Mouse (Mus musculus) embryonic facial prominence, embryonic 10.5 days (tissue): ENCODE measurements at regions not wholly inside any gene's neighbourhood (a gene's known extent, or its start where the extent isn't known, plus 50 kb on each side); places are given as distances from the start of the nearest gene placed in this dataset.

Experiments
- DNase-seq: peaks from one replicate; pipeline ENCODE4 v3.0.0-alpha.2; 2017; ENCODE audit warnings: low spot score
- H3K27ac ChIP-seq: fragments of 300-500 bp; sonication (generic); replicated peaks from 2 replicates; pipeline ENCODE4 v1.5.1; 2016; ENCODE audit warnings: mild to moderate bottlenecking
- H3K27me3 ChIP-seq: fragments of 300-500 bp; sonication (generic); replicated peaks from 2 replicates; pipeline ENCODE4 v1.6.1; 2016; ENCODE audit warnings: low read depth, mild to moderate bottlenecking; ENCODE audit not compliant: poor library complexity, severe bottlenecking
- H3K36me3 ChIP-seq: fragments of 300-500 bp; sonication (generic); replicated peaks from 2 replicates; pipeline ENCODE4 v1.6.1; 2016; ENCODE audit warnings: mild to moderate bottlenecking, moderate library complexity
- H3K4me1 ChIP-seq: fragments of 300-500 bp; sonication (generic); 2 replicates; pipeline ENCODE4 v1.6.1; 2016
- H3K4me3 ChIP-seq: fragments of 300-500 bp; sonication (generic); 2 replicates; pipeline ENCODE4 v1.5.1; 2016; ENCODE audit warnings: mild to moderate bottlenecking, moderate library complexity
- H3K9me3 ChIP-seq: fragments of 300-500 bp; sonication (generic); 2 replicates; pipeline ENCODE4 v1.6.1; 2016; ENCODE audit warnings: mild to moderate bottlenecking
- WGBS: fragments of 180-500 bp; shearing (Covaris S2); methylation state at CpG from one replicate; pipeline ENCODE4 v1.1.7; 2016; 5-methylcytosine and 5-hydroxymethylcytosine counted together

- H3K9me3 ChIP-seq = no peaks in the 10 kb centered on the region
- 94% methylated on average over 1 of the region's 1 CpGs for whole genome bisulfite sequencing
Observed at GRCm38 (mm10) chr1:114456406-114456805, 1228.2 kb upstream of the Cntnap5a start.

DNA sequence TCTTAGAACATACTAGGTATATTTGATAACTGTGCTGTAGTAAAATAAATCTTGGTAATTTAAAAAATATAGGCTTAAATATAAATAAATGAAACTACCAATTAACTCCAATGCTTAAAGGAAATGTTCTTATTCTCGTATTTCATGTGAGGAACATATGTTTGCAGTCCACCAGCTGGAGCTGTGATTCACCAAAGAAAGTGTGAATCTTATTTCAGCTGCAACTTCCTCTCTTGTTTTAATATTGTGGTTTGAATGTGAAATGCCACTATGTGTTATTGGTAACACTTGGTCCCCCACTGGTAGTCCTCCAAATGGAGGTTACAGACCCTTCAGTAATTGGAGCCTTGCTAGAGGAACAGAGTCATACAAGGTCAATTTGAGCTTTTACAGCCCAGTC is 1188.1 kb upstream of the Cntnap5a start:
- H3K9me3 ChIP-seq = no peaks in the 10 kb centered on the region
- 90% methylated on average over 1 of the region's 1 CpGs for WGBS
- H3K36me3 ChIP-seq = no peaks in the 10 kb centered on the region
- no peak for DNase-seq
- no peak overlapping the region for H3K27ac ChIP-seq
- H3K27me3 ChIP-seq = no peaks in the 10 kb centered on the region
- no peaks in the 10 kb centered on the region for H3K4me1 ChIP-seq
- no peak overlapping the region for H3K4me3 ChIP-seq

More at GRCm38 (mm10) chr1:114456406-114456805, 1228.2 kb upstream of the Cntnap5a start:
- Histone ChIP-seq H3K4me3 (no peak overlapping the region), H3K27me3 (no peaks in the 10 kb centered on the region), H3K36me3 (no peaks in the 10 kb centered on the region), H3K27ac (no peak overlapping the region), H3K4me1 (no peaks in the 10 kb centered on the region)
- no peak for DNase-seq

DNA sequence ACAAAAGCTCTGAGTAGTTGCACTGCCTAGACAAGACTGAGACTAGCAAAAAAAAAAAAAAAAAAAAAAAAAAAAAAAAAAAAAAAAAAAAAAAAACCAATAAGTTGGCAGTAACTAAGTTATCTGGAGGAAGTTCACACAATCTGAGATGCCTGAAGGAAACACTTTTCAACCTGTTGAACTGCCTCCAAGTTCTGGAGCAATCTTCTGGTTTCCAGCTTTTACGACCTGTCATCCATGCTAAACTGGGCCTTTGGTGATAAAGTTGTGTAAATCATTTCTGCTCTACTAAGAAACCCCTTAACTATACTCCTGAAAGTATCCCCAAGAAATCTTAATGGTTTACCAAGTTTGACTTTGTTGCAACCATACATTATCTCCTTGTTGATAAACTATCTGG is 1168.8 kb upstream of the Cntnap5a start:
- Histone ChIP-seq H3K4me3 (no peak overlapping the region), H3K27me3 (no peaks in the 10 kb centered on the region), H3K36me3 (no peaks in the 10 kb centered on the region), H3K27ac (no peak overlapping the region), H3K9me3 (no peaks in the 10 kb centered on the region), H3K4me1 (no peaks in the 10 kb centered on the region)
- 93% methylated on average over 1 of the region's 1 CpGs for WGBS
- DNase-seq = no peak

- Histone ChIP-seq H3K27ac (no peak overlapping the region), H3K4me3 (no peak overlapping the region), H3K27me3 (no peaks in the 10 kb centered on the region), H3K9me3 (no peaks in the 10 kb centered on the region), H3K4me1 (no peaks in the 10 kb centered on the region), H3K36me3 (no peaks in the 10 kb centered on the region)
- no peak for DNase-seq
Observed at GRCm38 (mm10) chr1:114519860-114520259, 1164.7 kb upstream of the Cntnap5a start.

GRCm38 (mm10) chr1:114528545-114528944 is 1156.0 kb upstream of the Cntnap5a start:
- Histone ChIP-seq H3K36me3 (no peaks in the 10 kb centered on the region), H3K27ac (no peak overlapping the region), H3K9me3 (no peaks in the 10 kb centered on the region), H3K4me3 (no peak overlapping the region), H3K27me3 (no peaks in the 10 kb centered on the region), H3K4me1 (no peaks in the 10 kb centered on the region)
- peak; percentile 9 for DNase-seq
- 76% methylated on average over 1 of the region's 1 CpGs for WGBS

GRCm38 (mm10) chr1:114533881-114534280 is 1150.7 kb upstream of the Cntnap5a start:
- Histone ChIP-seq H3K4me1 (no peaks in the 10 kb centered on the region), H3K4me3 (no peak overlapping the region), H3K27me3 (no peaks in the 10 kb centered on the region), H3K9me3 (no peaks in the 10 kb centered on the region), H3K36me3 (no peaks in the 10 kb centered on the region), H3K27ac (no peak overlapping the region)
- no peak for DNase-seq
- WGBS = 83% methylated on average over 1 of the region's 1 CpGs

- WGBS = 71% methylated on average over 1 of the region's 1 CpGs
- Histone ChIP-seq H3K27ac (no peak overlapping the region), H3K9me3 (no peaks in the 10 kb centered on the region), H3K36me3 (no peaks in the 10 kb centered on the region), H3K4me1 (no peaks in the 10 kb centered on the region), H3K4me3 (no peak overlapping the region), H3K27me3 (no peaks in the 10 kb centered on the region)
- DNase-seq = no peak
Observed at GRCm38 (mm10) chr1:114546997-114547396, 1137.6 kb upstream of the Cntnap5a start.

DNA sequence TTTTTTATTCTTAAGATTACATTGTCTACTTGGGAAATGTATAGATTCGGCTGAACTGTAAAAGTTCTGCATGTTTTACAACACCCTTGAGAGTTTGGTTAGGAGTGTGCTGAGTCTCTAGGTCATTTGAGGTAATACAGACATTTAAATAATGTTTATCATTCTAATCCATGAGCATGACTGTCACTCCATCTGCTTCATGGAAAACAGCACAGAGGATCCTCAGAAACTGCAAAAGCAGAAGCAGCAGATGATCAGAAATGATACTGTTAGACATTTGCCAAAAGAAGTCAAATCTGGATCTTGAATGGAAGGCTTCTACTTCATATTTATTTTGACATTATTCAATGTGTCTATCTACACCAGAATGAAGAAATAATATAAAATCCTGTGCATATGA is 1131.8 kb upstream of the Cntnap5a start:
- Histone ChIP-seq H3K36me3 (no peaks in the 10 kb centered on the region), H3K27ac (no peak overlapping the region), H3K4me3 (no peak overlapping the region), H3K4me1 (no peaks in the 10 kb centered on the region), H3K9me3 (no peaks in the 10 kb centered on the region), H3K27me3 (no peaks in the 10 kb centered on the region)
- WGBS = 87% methylated on average over 1 of the region's 1 CpGs
- no peak for DNase-seq

- H3K36me3 ChIP-seq = no peaks in the 10 kb centered on the region
- 84% methylated on average over 2 of the region's 2 CpGs for WGBS
- H3K9me3 ChIP-seq = no peaks in the 10 kb centered on the region
- no peak overlapping the region for H3K4me3 ChIP-seq
- no peaks in the 10 kb centered on the region for H3K4me1 ChIP-seq
- DNase-seq = no peak
- H3K27me3 ChIP-seq = no peaks in the 10 kb centered on the region
- no peak overlapping the region for H3K27ac ChIP-seq
Observed at GRCm38 (mm10) chr1:114554453-114554852, 1130.1 kb upstream of the Cntnap5a start.
